Mouse (Mus musculus) thymus, adult 18-20 months (tissue): ENCODE data around the gene Gpr179.

Experiments used
- DNase-seq, 2 experiments: peaks; one replicate each; pipeline ENCODE4 v3.0.0; 2022; ENCODE audit warnings: mixed read lengths in 2 of 2

Gene Gpr179

GRCm38 (mm10) chr11:97352027-97352684 lies at the start of gene Gpr179:
TSS of gene Gpr179 (minus strand) at chr11:97352077.
- no peak for DNase-seq

- peak; percentile 63 to 79 for DNase-seq
Measured at GRCm38 (mm10) chr11:97401082-97401481, 49.2 kb upstream of the Gpr179 start.

- DNase-seq, result peak; percentile 75 to 80
Measured at GRCm38 (mm10) chr11:97399958-97400710, 48.3 kb upstream of the Gpr179 start.

GRCm38 (mm10) chr11:97398506-97398905 lies 46.6 kb upstream of the Gpr179 start:
- no peak for DNase-seq

GRCm38 (mm10) chr11:97394146-97394545 lies 42.3 kb upstream of the Gpr179 start:
- DNase-seq, result no peak

GRCm38 (mm10) chr11:97393658-97394057 lies 41.8 kb upstream of the Gpr179 start:
- DNase-seq, result no peak

- no peak for DNase-seq
Measured at GRCm38 (mm10) chr11:97389127-97389526, 37.2 kb upstream of the Gpr179 start.

- no peak for DNase-seq
Measured at GRCm38 (mm10) chr11:97387811-97388210, 35.9 kb upstream of the Gpr179 start.

GRCm38 (mm10) chr11:97383764-97384163 lies 31.9 kb upstream of the Gpr179 start:
- no peak for DNase-seq

- DNase-seq, result no peak
Measured at GRCm38 (mm10) chr11:97383017-97383416, 31.1 kb upstream of the Gpr179 start.

GRCm38 (mm10) chr11:97380036-97380435 lies 28.2 kb upstream of the Gpr179 start:
- no peak for DNase-seq

GRCm38 (mm10) chr11:97373402-97373801 lies 21.5 kb upstream of the Gpr179 start:
- DNase-seq, result no peak

- DNase-seq, result no peak
Measured at GRCm38 (mm10) chr11:97372159-97372864, 20.4 kb upstream of the Gpr179 start.

- DNase-seq, result no peak
Measured at GRCm38 (mm10) chr11:97370329-97371091, 18.6 kb upstream of the Gpr179 start.

- no peak for DNase-seq
Measured at GRCm38 (mm10) chr11:97368501-97368900, 16.6 kb upstream of the Gpr179 start.

GRCm38 (mm10) chr11:97365556-97365955 lies 13.7 kb upstream of the Gpr179 start:
- no peak for DNase-seq

- no peak for DNase-seq
Measured at GRCm38 (mm10) chr11:97363644-97363995, 11.7 kb upstream of the Gpr179 start.

GRCm38 (mm10) chr11:97362943-97363643 lies 11.2 kb upstream of the Gpr179 start:
- peak; percentile 13 to 29 for DNase-seq

- peak in 1 of 2 experiments; percentile 21 for DNase-seq
Measured at GRCm38 (mm10) chr11:97362649-97362942, 10.7 kb upstream of the Gpr179 start.

GRCm38 (mm10) chr11:97361948-97362648 lies 10.2 kb upstream of the Gpr179 start, which contains the start of gene Socs7:
TSS of gene Socs7 (plus strand) at chr11:97362551.
- peak; percentile 83 to 85 for DNase-seq

- peak; percentile 21 to 29 for DNase-seq
Measured at GRCm38 (mm10) chr11:97357663-97358062, 5.8 kb upstream of the Gpr179 start.

- no peak for DNase-seq
Measured at GRCm38 (mm10) chr11:97355247-97355646, 3.4 kb upstream of the Gpr179 start.
